Mouse (Mus musculus) adrenal gland, adult 10 weeks (tissue): Measurements from ENCODE around the gene Gm17720. TPM values are rescaled to one million over a fixed set of nuclear protein-coding genes. Genes with fewer than 3 reads are reported as not detected.

Source experiments
- polyA plus RNA-seq: library from polyadenylated mRNA; stranded (reverse); fragments of 350-450 nt; fragmentation: Illumina TruSeq; extraction: RNeasy Lipid Tissue Mini Kit (QIAGEN cat#74804); gene quantifications from one replicate; pipeline ENCODE4 v1.2.3, GENCODE M21; 2014; ENCODE audit warnings: low read depth, low replicate concordance

Gm17720 gene
- not detected for polyA plus RNA-seq

DNA sequence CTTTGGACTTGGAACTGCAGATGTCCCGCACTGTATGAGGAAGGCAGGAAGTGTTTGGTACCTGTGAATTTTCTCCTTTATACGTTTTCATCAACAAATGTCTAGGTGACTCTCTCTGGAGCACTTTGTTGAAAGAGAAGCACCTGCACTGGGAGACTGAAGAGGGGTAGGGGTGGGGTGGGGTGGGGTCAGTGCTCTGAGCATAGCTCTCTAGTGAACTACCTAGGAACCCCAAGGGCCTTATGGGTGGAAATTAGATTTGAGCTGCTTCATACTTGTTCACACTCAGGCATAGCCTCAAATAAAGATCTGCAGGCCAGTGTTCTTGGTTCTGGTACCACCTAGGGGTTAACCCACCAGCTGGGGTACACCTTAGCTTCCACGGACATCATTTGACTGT is at the start of gene Gm17720:
Gene Gm17720 (minus strand): TSS at position 101 of the 400 bp plus-strand sequence.

DNA sequence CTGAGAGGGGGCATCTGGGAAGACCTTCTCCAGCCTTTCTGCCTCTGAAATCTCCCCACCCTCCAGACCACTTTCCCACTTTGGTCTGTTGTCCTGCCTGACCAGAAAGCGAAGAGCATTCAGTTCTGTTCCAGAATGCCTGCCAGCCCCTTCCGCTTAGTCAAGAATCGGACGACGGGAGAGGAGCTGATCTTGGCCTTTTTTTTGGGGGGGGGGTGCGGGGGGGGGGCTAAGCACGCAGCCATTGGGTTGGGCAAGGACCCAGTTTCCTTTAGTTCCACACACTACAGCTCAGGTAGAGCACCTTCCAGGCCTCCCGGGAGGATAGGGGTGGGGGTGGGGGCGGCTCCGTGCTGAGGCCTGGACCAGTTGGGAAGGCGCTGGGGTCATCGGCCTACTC is 1.6 kb downstream of the Gm17720 start, which contains the start of gene Gm21964:
Gene Gm21964 (plus strand): TSS at position 301 of the 400 bp plus-strand sequence.

DNA sequence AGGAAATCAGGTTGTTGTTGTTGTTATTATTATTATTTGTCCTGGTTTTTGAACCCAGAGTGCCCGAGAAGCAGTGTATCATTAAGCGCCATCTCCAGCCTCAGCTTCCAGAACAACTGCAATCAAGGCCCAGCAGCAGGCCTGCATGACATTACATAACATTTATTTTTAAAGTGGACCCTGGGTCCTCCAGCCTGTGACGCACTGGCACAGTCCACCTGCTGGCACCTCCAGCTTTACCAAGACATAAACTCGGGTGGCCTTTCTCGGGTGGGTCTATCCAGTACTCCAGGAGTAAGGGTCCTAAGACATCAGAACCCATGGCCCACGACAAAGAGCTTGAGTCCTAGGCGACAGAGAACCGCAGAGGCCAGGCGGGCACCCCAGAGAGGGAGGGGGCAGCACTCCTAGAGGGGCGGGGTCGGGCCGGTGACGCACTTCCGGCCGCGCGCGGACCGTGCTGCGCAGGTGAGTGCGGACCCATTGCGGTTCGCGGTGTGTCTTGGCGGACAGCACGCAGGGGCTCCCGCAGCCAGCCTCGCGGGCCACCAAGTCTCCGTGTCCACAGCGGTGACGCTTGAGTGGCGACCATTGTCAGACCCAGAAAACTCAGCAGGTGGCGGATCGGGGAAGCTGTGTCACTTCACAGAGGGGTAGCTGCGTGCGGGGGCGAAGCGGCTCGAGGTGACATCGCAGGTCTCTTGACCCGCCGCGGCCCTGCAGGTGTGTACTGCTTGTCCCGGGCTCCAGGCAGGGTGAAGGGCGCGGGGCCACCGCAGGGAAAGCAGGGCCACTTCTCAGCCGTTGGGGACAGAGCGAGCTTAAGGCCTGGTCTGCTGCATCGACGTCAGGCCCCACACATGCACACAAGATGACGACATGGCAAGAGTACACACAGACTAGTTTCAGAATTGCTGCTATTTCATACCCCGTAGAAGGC is 23.0 kb downstream of the Gm17720 start, which contains the start of gene Zfp612:
Gene Zfp612 (plus strand): TSS at position 465 of the 940 bp plus-strand sequence.

DNA sequence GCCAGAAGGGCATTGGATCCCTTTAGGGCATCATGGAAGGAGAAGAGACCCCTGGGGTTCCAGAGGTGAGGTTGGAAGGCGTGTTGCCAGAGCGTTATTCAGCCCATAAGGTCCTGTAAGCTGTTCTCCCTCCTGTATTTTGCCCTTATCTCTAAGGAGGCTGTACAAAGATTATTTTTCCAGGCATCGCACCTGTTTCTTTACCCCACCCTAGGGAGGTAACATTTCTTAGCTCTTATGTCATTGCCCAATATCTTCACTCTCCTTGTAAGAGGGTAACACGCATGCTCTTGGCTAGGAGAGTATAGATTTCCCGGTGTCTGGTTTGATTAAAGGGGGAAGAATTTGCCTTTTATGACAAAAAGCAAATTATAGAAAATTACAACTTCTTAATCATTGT is 62.9 kb downstream of the Gm17720 start, which contains the start of gene Chst4:
Gene Chst4 (minus strand): TSS at position 82 of the 400 bp plus-strand sequence.

Other genes with a start within 250 kb of the Gm17720 start
- gene Phlpp2, start 234.2 kb downstream of the Gm17720 start, polyA plus RNA-seq: 6.5 TPM
- not detected for gene Marveld3, start 140.6 kb downstream of the Gm17720 start, polyA plus RNA-seq
- not detected for gene Tat, start 112.3 kb downstream of the Gm17720 start, polyA plus RNA-seq
- gene Chst4, start 63.0 kb downstream of the Gm17720 start, polyA plus RNA-seq: 0.87 TPM
- gene Zfp612, start 23.0 kb downstream of the Gm17720 start, polyA plus RNA-seq: 17.7 TPM
- not detected for gene Gm21964, start 1.5 kb downstream of the Gm17720 start, polyA plus RNA-seq
- not detected for gene Calb2, start 65.5 kb upstream of the Gm17720 start, polyA plus RNA-seq
- gene Cmtr2, start 112.9 kb upstream of the Gm17720 start, polyA plus RNA-seq: 13.7 TPM
- gene Hydin, start 164.2 kb upstream of the Gm17720 start, polyA plus RNA-seq: 0.35 TPM